Mouse (Mus musculus) olfactory bulb, adult 2 months (tissue): Measurements from ENCODE around the gene Dad1. TPM values are rescaled to one million over a fixed set of nuclear protein-coding genes. Genes with fewer than 3 reads are reported as not detected.

Experiments used
- H3K27ac ChIP-seq: fragments of 200-500 bp; 2 replicates; pipeline ENCODE4 v1.5.1; 2012; ENCODE audit warnings: low read depth, low read length; ENCODE audit not compliant: insufficient read depth
- H3K4me1 ChIP-seq: fragments of 200-500 bp; 2 replicates; pipeline ENCODE4 v1.6.1; 2012; ENCODE audit warnings: low read length; ENCODE audit not compliant: control insufficient read depth, insufficient read depth
- H3K4me3 ChIP-seq: fragments of 200-500 bp; 2 replicates; pipeline ENCODE4 v1.5.1; 2012; ENCODE audit warnings: mild to moderate bottlenecking, low read depth, low read length, moderate library complexity; ENCODE audit not compliant: insufficient read depth
- CTCF ChIP-seq: fragments of 200-500 bp; IDR thresholded peaks from 2 replicates; pipeline ENCODE4 v1.5.1; 2012; ENCODE audit warnings: low read depth, mild to moderate bottlenecking, low read length, moderate library complexity; ENCODE audit not compliant: insufficient read depth
- POLR2A ChIP-seq: fragments of 200-500 bp; IDR thresholded peaks from 2 replicates; pipeline ENCODE4 v1.6.1; 2012; ENCODE audit warnings: mild to moderate bottlenecking, low read depth, low read length, moderate library complexity; ENCODE audit not compliant: insufficient read depth
- WGBS: fragments of 180-500 bp; shearing (Covaris S2); methylation state at CpG from one replicate; pipeline ENCODE4 v1.1.7; 2018; 5-methylcytosine and 5-hydroxymethylcytosine counted together
- polyA plus RNA-seq: library from polyadenylated mRNA; stranded (reverse); fragments of >200 nt; gene quantifications from 2 replicates; pipeline ENCODE4 v1.2.4, GENCODE M21; 2012; ENCODE audit warnings: low replicate concordance; ENCODE audit not compliant: missing spikeins, insufficient read depth, insufficient read length

Gene Dad1
- polyA plus RNA-seq: not detected in 2 replicates

DNA sequence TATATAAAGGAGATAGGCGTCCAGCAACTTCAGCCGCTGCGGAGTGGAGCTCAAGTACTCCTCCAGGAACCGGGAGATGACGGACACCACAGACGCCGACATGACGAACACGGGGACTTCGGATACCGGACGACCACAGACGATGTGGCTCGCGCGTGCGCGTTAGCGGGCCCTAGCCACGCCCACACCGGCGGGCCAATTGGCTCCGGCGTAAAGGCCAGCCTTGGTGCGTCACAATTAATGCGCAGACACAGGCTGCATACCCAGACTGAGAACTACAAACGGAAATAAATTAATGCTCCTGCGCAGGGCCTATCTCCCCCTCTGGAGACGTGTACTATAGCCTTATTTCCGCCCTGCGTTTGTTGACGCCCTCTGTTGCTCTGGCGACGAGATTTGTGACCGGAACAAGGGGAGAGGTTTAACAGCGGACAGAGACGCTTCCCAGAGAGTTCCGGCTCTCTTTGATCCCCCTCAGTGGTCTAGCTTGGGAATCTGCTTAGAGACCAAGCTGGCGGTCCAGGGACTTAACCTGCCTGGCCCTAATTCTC lies at the start of gene Dad1, which contains the start of gene Abhd4:
Gene Dad1, minus strand, starts transcription at position 364 of the 551 bp plus-strand sequence.
Gene Abhd4, plus strand, starts transcription at position 448 of the 551 bp plus-strand sequence.
- peaks cover 6% of the 10 kb centered on the region for H3K4me1 ChIP-seq
- under 1% methylated on average over 39 of the region's 39 CpGs for WGBS
- peak within 1 kb of the TSS; percentile 97 for H3K4me3 ChIP-seq
- TF ChIP-seq POLR2A (peak; percentile 95), CTCF (no peak)
- H3K27ac ChIP-seq: peak within 1 kb of the TSS; percentile 36; the same call in 1 of the 2 replicates

DNA sequence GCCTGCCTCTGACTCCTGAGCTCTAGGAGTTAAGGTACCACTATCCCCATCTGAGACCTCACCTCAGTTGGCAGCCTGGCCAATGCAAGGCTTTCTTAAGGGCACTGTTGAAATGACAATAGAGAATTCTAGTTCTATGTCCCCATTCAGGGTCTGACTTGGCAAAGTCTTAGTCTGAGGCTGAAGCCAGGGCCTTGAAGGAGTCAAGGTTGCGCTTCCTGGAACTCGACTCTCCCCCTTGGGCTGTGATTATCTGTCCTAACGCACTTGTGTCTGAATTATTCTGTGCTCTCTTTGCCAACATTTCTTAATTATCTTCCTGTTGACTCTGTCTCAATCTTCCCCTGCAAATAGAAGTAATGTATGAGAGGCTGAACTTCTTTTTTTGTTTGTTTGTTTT lies 46.8 kb upstream of the Dad1 start:
- WGBS: 80% methylated on average over 3 of the region's 3 CpGs
- TF ChIP-seq CTCF: no peak
- no peak for TF ChIP-seq POLR2A
- H3K4me1 ChIP-seq: no peaks in the 10 kb centered on the region
- no peak overlapping the region for H3K27ac ChIP-seq
- no peak overlapping the region for H3K4me3 ChIP-seq

DNA sequence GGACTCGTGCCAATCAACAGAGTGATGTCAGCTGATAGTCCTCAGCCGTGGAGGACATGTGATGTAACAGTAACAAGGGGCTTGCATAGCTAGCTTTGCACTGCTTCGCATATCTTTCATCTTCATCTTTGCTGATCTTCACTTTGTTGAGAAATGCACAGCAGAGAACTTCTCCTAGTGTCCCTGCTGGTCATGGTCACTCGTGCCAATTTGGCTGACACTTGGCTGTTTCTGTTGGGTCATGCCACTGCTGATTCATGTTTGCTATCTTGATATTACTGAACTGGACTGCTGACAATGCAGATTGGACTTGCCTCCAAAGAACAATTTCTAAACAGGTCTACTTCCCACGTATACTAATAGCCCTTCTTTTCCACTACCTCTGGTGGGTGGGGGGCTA lies 46.2 kb upstream of the Dad1 start:
- TF ChIP-seq POLR2A (no peak), CTCF (no peak)
- H3K4me1 ChIP-seq: no peaks in the 10 kb centered on the region
- 84% methylated on average over 5 of the region's 5 CpGs for WGBS
- no peak overlapping the region for H3K4me3 ChIP-seq
- H3K27ac ChIP-seq: no peak overlapping the region

DNA sequence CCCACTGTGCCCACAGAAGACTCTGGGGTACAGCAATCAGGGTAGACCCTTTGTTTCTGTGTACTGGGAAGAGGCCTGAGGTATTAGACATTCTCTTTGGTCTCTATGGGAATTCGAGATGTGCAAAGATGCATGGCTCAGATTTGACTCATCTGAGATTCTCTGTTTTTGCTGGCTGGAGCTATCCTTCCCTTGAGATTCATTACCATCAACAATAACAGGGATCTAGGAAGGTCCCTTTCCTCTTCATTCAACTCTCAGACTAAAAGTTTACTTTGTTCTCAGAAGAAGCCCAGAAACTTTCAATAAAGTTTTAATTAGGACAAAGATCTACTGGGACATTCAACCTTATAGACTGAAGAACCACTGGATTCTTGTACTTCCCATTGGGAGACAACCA lies 30.9 kb upstream of the Dad1 start, which contains the start of gene Olfr49:
Gene Olfr49, minus strand, starts transcription at position 101 of the 400 bp plus-strand sequence.
- TF ChIP-seq CTCF (no peak), POLR2A (no peak)
- Histone ChIP-seq H3K27ac (no peak within 1 kb of the TSS), H3K4me3 (no peak within 1 kb of the TSS), H3K4me1 (no peaks in the 10 kb centered on the region)
- WGBS: 73% methylated on average over 1 of the region's 1 CpGs

DNA sequence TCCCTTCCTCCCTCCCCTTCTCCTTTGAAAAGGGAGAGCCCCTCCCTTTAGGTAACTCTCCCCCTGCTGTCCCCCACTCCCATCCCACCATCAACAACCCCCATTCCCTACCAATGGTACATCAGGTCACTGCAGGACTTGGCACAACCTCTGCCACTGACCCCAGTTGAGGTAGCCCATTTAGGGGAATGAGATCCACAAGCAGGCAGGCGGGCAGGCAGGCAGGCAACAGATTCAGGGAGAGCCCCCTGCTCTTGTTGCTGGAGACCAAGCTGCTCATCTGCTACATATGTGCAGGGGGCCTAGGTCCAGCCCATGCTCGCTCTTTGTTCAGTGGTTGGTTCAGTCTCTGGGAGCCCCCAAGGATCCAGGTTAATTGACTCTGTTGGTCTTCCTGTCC lies 22.5 kb upstream of the Dad1 start:
- no peak for TF ChIP-seq POLR2A
- no peak for TF ChIP-seq CTCF
- no peak overlapping the region for H3K27ac ChIP-seq
- H3K4me3 ChIP-seq: no peak overlapping the region
- H3K4me1 ChIP-seq: no peaks in the 10 kb centered on the region
- WGBS: 95% methylated on average over 2 of the region's 2 CpGs

DNA sequence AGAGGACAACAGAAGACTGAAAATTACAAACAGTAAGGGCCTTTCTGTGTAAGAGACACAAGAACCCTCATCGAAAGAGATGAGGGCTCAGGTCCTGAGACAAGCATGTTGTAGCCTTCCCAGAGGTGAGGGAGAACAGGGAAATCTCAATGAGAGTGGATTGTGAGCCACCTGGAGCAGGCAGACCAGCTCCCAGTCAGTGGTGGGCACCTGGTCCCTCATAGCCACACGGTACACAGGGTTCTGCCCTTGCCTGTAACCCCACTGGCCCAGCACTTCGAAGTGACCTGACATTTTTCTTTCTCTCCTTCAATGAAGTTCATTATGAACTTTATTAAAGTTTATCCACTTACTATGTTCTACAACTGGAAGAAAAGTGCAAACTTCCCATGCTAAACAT lies 18.8 kb upstream of the Dad1 start:
- no peak overlapping the region for H3K4me3 ChIP-seq
- TF ChIP-seq CTCF (no peak), POLR2A (no peak)
- 92% methylated on average over 3 of the region's 3 CpGs for WGBS

DNA sequence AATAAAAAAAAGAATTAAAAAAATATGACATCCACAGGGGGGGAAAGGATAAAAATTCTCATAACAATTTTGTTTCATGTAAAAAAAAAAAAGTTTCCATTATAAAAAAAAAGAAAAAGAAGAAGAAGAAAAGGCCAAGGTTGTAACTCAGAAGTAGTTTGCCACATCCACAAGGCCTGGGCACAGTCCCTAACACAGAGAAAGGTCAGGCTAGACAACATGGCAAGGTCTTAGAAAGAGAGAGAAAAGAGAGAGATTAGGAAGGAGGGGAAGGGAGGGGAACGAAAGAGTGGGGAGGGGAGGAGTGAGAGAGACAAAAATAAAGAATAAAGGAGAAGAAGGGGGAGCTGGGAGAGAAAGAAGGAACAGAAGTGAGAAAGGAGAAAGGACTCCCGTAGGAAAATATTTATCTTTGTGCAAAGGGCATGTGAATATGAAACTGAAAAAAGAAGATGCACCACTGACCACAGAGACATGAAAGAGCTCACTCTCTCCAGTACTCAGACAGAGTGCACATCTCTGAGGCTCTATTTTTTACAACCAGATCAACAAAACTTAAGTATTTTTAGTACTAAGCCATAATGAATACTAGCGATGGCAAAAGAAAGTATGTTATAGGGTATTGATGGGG lies 18.2 kb upstream of the Dad1 start:
- WGBS: 69% methylated on average over 3 of the region's 3 CpGs
- TF ChIP-seq POLR2A (no peak), CTCF (no peak)
- H3K4me1 ChIP-seq: no peaks in the 10 kb centered on the region

More for the DNA sequence above, 18.8 kb upstream of the Dad1 start:
- Histone ChIP-seq H3K27ac (no peak overlapping the region), H3K4me1 (no peaks in the 10 kb centered on the region)

DNA sequence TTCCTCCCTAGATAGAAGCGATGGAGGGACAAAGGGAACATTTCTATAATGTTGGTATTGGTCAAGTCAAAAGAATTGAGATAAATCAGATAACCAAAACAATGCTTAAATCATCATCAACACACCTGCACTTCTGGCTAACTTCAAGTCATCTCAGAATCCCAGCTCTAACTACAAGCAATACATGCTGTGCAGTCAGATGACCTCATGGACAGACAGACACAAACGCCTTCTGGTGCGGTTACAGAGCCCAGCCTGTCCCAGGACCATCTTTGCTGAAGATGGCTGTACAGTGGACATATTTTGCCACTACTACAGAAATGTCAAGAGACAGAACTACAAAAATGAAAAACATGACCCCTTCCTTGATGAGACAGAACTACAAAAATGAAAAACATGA lies 16.5 kb upstream of the Dad1 start:
- no peak for TF ChIP-seq POLR2A
- TF ChIP-seq CTCF: no peak
- H3K4me3 ChIP-seq: no peak overlapping the region
- no peak overlapping the region for H3K27ac ChIP-seq
- WGBS: 96% methylated on average over 3 of the region's 3 CpGs
- H3K4me1 ChIP-seq: no peaks in the 10 kb centered on the region

More for the DNA sequence above, 18.2 kb upstream of the Dad1 start:
- H3K27ac ChIP-seq: no peak overlapping the region
- no peak overlapping the region for H3K4me3 ChIP-seq

DNA sequence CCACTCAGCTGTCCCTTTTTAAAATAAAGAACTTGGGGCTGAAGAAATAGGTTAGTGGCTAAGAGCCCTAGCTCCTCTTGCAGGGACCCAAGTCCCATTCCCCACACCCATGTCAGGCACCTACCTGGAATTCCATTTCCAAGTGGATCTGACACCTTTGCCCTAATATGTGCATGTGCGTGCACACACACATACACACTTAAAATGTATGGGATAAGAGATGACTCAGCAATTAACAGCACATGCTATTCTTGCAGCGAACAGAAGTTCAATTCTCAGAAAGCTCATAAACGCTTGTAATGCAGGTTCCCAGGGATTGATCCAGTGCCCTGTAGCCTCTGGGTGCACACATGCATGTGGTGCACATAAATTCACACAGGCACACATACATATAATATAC lies 15.7 kb upstream of the Dad1 start:
- Histone ChIP-seq H3K4me3 (no peak overlapping the region), H3K27ac (no peak overlapping the region), H3K4me1 (no peaks in the 10 kb centered on the region)
- TF ChIP-seq CTCF: no peak
- WGBS: 93% methylated on average over 3 of the region's 3 CpGs
